Mouse (Mus musculus): ENCODE results near the gene Ankrd63. TPM values are rescaled to one million over a fixed set of nuclear protein-coding genes. Genes with fewer than 3 reads are reported as not detected.
A peak's percentile ranks its signal among the peaks of the same experiment; 100 is the strongest.

Ankrd63 gene
- polyA plus RNA-seq, 1 experiment from 2014 or later, result 0.66 TPM

DNA sequence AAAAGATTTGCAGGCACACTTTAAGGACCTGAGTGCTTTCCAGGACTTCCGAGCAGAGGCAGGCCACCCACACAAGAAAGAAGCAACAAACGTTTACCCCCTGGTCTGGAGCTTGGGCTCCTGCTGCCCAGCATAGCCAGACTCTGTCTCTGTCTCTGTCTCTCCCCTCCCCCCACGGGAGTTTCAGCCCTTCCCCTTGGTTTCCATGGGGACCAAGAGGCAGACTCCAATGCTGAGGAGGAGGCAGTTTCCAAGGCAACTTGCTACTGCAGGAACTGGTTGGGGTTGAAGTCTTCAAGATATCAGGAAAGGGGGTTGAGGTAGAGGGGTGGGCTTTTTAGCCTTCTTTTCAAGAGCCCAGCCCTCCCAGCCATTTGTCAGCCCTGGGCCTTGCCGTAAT, 10.5 kb upstream of the Ankrd63 start:
- Histone ChIP-seq H3K9me3 (replicated peaks; ENCODE audit: control insufficient read depth, low read length) (no peaks in the 10 kb centered on the region), H3K27ac (ENCODE audit: low read depth, low read length) (no peak overlapping the region), H3K4me1 (ENCODE audit: control insufficient read depth, insufficient read depth, low read length) (peaks cover 45% of the 10 kb centered on the region), H3K9ac (ENCODE audit: low read depth, low read length) (no peak overlapping the region), H3K4me2 (no peak overlapping the region), H3K4me3 (ENCODE audit: low read depth, low read length) (no peak overlapping the region), H3K36me3 (ENCODE audit: control insufficient read depth, insufficient read depth, low read length) (no peaks in the 10 kb centered on the region), H3K27me3 (ENCODE audit: control insufficient read depth, insufficient read depth, low read length) (peaks cover 38% of the 10 kb centered on the region)
- no peak for ATAC-seq (replicated peaks; ENCODE audit: insufficient number of reproducible peaks, low FRiP score, low TSS enrichment)
- 56% methylated on average over 4 of the region's 4 CpGs for WGBS (ENCODE audit: insufficient replicate concordance)

- H3K36me3 ChIP-seq (ENCODE audit: control insufficient read depth, insufficient read depth, low read length), result no peaks in the 10 kb centered on the region
- no peak overlapping the region for H3K4me2 ChIP-seq
- H3K27ac ChIP-seq (ENCODE audit: low read depth, low read length), result no peak overlapping the region
- peaks cover 43% of the 10 kb centered on the region for H3K27me3 ChIP-seq (ENCODE audit: control insufficient read depth, insufficient read depth, low read length)
- 82% methylated on average over 6 of the region's 6 CpGs for WGBS (ENCODE audit: insufficient replicate concordance)
- no peak overlapping the region for H3K9ac ChIP-seq (ENCODE audit: low read depth, low read length)
- no peak overlapping the region for H3K4me3 ChIP-seq (ENCODE audit: low read depth, low read length)
- ATAC-seq (replicated peaks; ENCODE audit: insufficient number of reproducible peaks, low FRiP score, low TSS enrichment), result no peak
- H3K4me1 ChIP-seq (ENCODE audit: control insufficient read depth, insufficient read depth, low read length), result peaks cover 45% of the 10 kb centered on the region
- no peaks in the 10 kb centered on the region for H3K9me3 ChIP-seq (replicated peaks; ENCODE audit: control insufficient read depth, low read length)
Measured at GRCm38 (mm10) chr2:118713631-118714030, 9.9 kb upstream of the Ankrd63 start.

GRCm38 (mm10) chr2:118711038-118711494, 7.3 kb upstream of the Ankrd63 start:
- Histone ChIP-seq H3K27me3 (ENCODE audit: control insufficient read depth, insufficient read depth, low read length) (peaks cover 66% of the 10 kb centered on the region), H3K4me1 (ENCODE audit: control insufficient read depth, insufficient read depth, low read length) (peaks cover 40% of the 10 kb centered on the region), H3K27ac (ENCODE audit: low read depth, low read length) (no peak overlapping the region), H3K36me3 (ENCODE audit: control insufficient read depth, insufficient read depth, low read length) (no peaks in the 10 kb centered on the region), H3K9ac (ENCODE audit: low read depth, low read length) (peak overlapping the region; percentile 35; the same call in 1 of the 2 replicates), H3K4me3 (ENCODE audit: low read depth, low read length) (peak overlapping the region; percentile 37), H3K9me3 (replicated peaks; ENCODE audit: control insufficient read depth, low read length) (no peaks in the 10 kb centered on the region), H3K4me2 (peak overlapping the region; percentile 77)
- ATAC-seq (replicated peaks; ENCODE audit: insufficient number of reproducible peaks, low FRiP score, low TSS enrichment), result peak; percentile 16; the same call in 1 of the 2 replicates
- 1% methylated on average over 36 of the region's 36 CpGs for WGBS (ENCODE audit: insufficient replicate concordance)

GRCm38 (mm10) chr2:118709655-118710221, 6.0 kb upstream of the Ankrd63 start:
- Histone ChIP-seq H3K9me3 (replicated peaks; ENCODE audit: control insufficient read depth, low read length) (no peaks in the 10 kb centered on the region), H3K27me3 (ENCODE audit: control insufficient read depth, insufficient read depth, low read length) (peaks cover 80% of the 10 kb centered on the region), H3K4me3 (ENCODE audit: low read depth, low read length) (no peak overlapping the region), H3K36me3 (ENCODE audit: control insufficient read depth, insufficient read depth, low read length) (no peaks in the 10 kb centered on the region), H3K4me2 (no peak overlapping the region), H3K4me1 (ENCODE audit: control insufficient read depth, insufficient read depth, low read length) (peaks cover 35% of the 10 kb centered on the region), H3K27ac (ENCODE audit: low read depth, low read length) (no peak overlapping the region), H3K9ac (ENCODE audit: low read depth, low read length) (no peak overlapping the region)
- no peak for ATAC-seq (replicated peaks; ENCODE audit: insufficient number of reproducible peaks, low FRiP score, low TSS enrichment)
- 46% methylated on average over 4 of the region's 4 CpGs for WGBS (ENCODE audit: insufficient replicate concordance)

- no peak overlapping the region for H3K4me2 ChIP-seq
- no peaks in the 10 kb centered on the region for H3K36me3 ChIP-seq (ENCODE audit: control insufficient read depth, insufficient read depth, low read length)
- no peak for ATAC-seq (replicated peaks; ENCODE audit: insufficient number of reproducible peaks, low FRiP score, low TSS enrichment)
- peaks cover 44% of the 10 kb centered on the region for H3K4me1 ChIP-seq (ENCODE audit: control insufficient read depth, insufficient read depth, low read length)
- H3K4me3 ChIP-seq (ENCODE audit: low read depth, low read length), result no peak overlapping the region
- peaks cover 92% of the 10 kb centered on the region for H3K27me3 ChIP-seq (ENCODE audit: control insufficient read depth, insufficient read depth, low read length)
- no peak overlapping the region for H3K27ac ChIP-seq (ENCODE audit: low read depth, low read length)
- WGBS (ENCODE audit: insufficient replicate concordance), result 68% methylated on average over 4 of the region's 4 CpGs
- no peak overlapping the region for H3K9ac ChIP-seq (ENCODE audit: low read depth, low read length)
- H3K9me3 ChIP-seq (replicated peaks; ENCODE audit: control insufficient read depth, low read length), result no peaks in the 10 kb centered on the region
Measured at GRCm38 (mm10) chr2:118708472-118708871, 4.7 kb upstream of the Ankrd63 start.

- H3K27ac ChIP-seq (ENCODE audit: low read depth, low read length), result peak overlapping the region; percentile 36; the same call in 1 of the 2 replicates
- no peak for ATAC-seq (replicated peaks; ENCODE audit: insufficient number of reproducible peaks, low FRiP score, low TSS enrichment)
- H3K4me1 ChIP-seq (ENCODE audit: control insufficient read depth, insufficient read depth, low read length), result peaks cover 49% of the 10 kb centered on the region
- peaks cover 95% of the 10 kb centered on the region for H3K27me3 ChIP-seq (ENCODE audit: control insufficient read depth, insufficient read depth, low read length)
- H3K4me2 ChIP-seq, result peak overlapping the region; percentile 14
- H3K9me3 ChIP-seq (replicated peaks; ENCODE audit: control insufficient read depth, low read length), result no peaks in the 10 kb centered on the region
- no peaks in the 10 kb centered on the region for H3K36me3 ChIP-seq (ENCODE audit: control insufficient read depth, insufficient read depth, low read length)
- 6% methylated on average over 6 of the region's 6 CpGs for WGBS (ENCODE audit: insufficient replicate concordance)
- no peak overlapping the region for H3K9ac ChIP-seq (ENCODE audit: low read depth, low read length)
- H3K4me3 ChIP-seq (ENCODE audit: low read depth, low read length), result no peak overlapping the region
Measured at GRCm38 (mm10) chr2:118706436-118706835, 2.7 kb upstream of the Ankrd63 start.

- under 1% methylated on average over 85 of the region's 93 CpGs for WGBS (ENCODE audit: insufficient replicate concordance)
- Histone ChIP-seq H3K4me2 (peak overlapping the region; percentile 86), H3K4me3 (ENCODE audit: low read depth, low read length) (peak overlapping the region; percentile 48), H3K27ac (ENCODE audit: low read depth, low read length) (no peak overlapping the region), H3K9me3 (replicated peaks; ENCODE audit: control insufficient read depth, low read length) (no peaks in the 10 kb centered on the region), H3K9ac (ENCODE audit: low read depth, low read length) (peak overlapping the region; percentile 47), H3K27me3 (ENCODE audit: control insufficient read depth, insufficient read depth, low read length) (peaks cover 88% of the 10 kb centered on the region), H3K36me3 (ENCODE audit: control insufficient read depth, insufficient read depth, low read length) (no peaks in the 10 kb centered on the region), H3K4me1 (ENCODE audit: control insufficient read depth, insufficient read depth, low read length) (peaks cover 39% of the 10 kb centered on the region)
- peak; percentile 44; the same call in 1 of the 2 replicates for ATAC-seq (replicated peaks; ENCODE audit: insufficient number of reproducible peaks, low FRiP score, low TSS enrichment)
Measured at GRCm38 (mm10) chr2:118702883-118703761, 641 bp downstream of the Ankrd63 start.

DNA sequence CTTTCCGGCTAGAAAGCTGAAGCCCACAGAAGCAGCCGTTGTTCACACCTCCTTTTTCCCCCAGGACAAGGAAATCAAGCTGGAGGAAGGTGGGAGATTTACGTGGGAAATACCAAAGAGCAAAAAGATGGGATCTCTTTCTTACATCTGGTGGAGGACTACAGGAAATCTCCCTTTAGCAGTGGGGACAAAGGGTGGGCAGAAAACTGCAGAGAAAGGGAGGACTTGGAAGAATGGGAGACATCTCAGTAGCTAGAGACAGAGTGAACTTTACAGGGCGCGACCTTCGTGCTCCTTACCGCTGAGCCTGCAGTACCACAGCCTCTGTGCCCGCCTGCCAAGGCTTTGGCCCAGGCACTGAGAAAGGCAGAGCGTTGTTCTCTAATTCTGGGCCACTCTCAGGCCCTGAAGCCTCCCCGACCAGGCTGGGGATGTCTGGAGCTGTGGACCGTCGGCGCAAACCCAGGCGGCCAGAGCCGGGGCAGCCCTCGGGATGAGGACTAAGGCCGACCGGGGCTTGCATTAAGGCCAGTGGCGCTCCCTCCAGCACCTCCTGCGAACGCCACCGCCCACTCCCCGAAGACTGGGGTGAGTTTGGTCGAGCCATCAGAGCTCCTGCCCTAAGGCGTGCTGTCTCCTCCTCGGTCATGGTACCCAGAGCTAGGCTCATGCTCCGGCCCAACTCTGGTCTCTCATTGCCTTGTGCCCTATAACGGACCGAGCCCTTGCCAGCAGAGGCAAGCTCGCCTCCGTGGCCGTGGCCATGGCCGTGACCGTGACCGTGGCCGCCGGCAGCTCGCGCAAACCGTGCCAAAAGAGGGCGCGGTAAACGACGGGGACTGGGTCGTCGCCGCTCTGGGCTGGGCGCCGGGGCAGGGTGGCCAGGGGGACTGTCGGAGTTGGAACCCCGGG, 1.5 kb downstream of the Ankrd63 start:
- 0 out of 2 replicates have a peak, but pooled peaks have one; percentile 3 for ATAC-seq (replicated peaks; ENCODE audit: insufficient number of reproducible peaks, low FRiP score, low TSS enrichment)
- Histone ChIP-seq H3K9ac (ENCODE audit: low read depth, low read length) (peak overlapping the region; percentile 24; the same call in 1 of the 2 replicates), H3K9me3 (replicated peaks; ENCODE audit: control insufficient read depth, low read length) (no peaks in the 10 kb centered on the region), H3K27me3 (ENCODE audit: control insufficient read depth, insufficient read depth, low read length) (peaks cover 85% of the 10 kb centered on the region), H3K4me2 (peak overlapping the region; percentile 86), H3K27ac (ENCODE audit: low read depth, low read length) (no peak overlapping the region), H3K36me3 (ENCODE audit: control insufficient read depth, insufficient read depth, low read length) (no peaks in the 10 kb centered on the region), H3K4me3 (ENCODE audit: low read depth, low read length) (peak overlapping the region; percentile 48), H3K4me1 (ENCODE audit: control insufficient read depth, insufficient read depth, low read length) (peaks cover 43% of the 10 kb centered on the region)
- 3% methylated on average over 49 of the region's 51 CpGs for WGBS (ENCODE audit: insufficient replicate concordance)
